Mouse (Mus musculus) cerebellum, adult 9-11 months (tissue): ENCODE results near the gene D630045J12Rik.

Experiments
- DNase-seq: peaks from one replicate; pipeline ENCODE4 v3.0.0; 2022

Gene D630045J12Rik

GRCm38 (mm10) chr6:38253736-38254641, at the start of gene D630045J12Rik:
D630045J12Rik (minus strand) TSS chr6:38254009.
- DNase-seq: peak; percentile 75

GRCm38 (mm10) chr6:38298761-38299401, 45.1 kb upstream of the D630045J12Rik start, which contains the start of gene Zc3hav1l:
Zc3hav1l (minus strand) TSS chr6:38299259.
- peak; percentile 79 for DNase-seq

DNA sequence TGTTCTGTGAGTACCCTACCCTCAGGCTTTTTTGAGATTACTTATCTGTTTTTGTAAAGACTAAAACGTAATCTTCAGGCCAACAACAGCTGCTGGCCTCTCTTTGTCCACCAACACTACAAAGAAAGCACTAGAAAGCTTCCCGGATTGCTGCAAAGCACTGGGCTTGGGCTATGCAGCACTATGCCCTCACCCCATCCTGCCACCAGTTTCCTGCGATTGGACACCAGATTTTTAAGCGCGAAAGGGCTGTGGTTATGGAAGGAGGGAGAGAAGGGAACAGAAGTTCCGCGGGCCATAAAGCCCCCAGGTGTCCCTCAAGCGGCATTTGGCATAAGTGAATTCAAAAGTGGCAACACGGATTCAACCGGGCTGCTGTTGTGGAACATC, 44.4 kb upstream of the D630045J12Rik start:
- peak; percentile 33 for DNase-seq

DNA sequence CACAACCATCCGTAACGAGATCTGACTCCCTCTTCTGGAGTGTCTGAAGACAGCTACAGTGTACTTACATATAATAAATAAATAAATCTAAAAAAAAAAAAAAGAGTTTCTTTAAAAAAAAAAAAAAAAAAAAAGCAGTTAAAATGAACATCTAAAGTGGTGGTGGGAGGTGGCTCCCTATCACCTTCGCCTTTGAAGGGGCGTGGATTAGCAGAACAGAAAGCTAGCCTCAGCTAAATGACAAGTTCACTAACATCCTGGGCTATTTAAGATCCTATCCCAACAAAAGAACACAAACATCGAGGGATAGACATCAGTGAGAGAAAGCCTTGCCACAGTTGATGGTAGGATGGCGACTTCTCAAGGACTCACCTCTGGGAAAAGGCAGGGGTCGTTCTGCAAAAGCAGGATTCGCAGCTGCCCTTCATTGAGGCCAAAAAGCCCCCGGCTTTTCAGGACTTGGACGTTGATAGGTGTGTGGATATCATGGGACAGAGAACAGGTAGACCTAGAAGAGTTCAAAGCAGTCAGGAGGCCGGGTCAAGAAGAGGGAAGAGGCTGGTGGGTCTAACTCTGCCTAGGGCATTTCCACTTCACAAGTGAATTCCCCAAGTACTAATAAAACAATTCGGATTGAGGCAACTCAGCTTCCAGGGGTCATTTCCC, 43.9 kb upstream of the D630045J12Rik start:
- DNase-seq: no peak

DNA sequence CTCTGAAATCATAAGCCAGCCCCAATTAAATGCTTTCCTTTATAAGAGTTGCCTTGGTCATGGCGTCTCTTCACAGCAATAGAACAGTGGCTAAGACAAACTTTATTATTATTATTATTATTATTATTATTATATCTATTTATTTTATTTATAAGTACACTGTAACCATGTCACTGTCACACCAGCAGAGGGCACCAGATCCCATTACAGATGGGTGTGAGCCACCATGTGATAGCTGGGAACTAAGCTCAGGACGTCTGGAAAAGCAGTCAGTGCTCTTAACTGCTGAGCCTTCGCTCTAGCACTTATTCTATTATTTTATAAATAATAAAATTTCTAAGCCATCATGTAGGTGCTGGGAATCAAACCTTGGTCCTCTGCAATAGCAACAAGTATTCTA, 39.9 kb upstream of the D630045J12Rik start:
- no peak for DNase-seq

DNA sequence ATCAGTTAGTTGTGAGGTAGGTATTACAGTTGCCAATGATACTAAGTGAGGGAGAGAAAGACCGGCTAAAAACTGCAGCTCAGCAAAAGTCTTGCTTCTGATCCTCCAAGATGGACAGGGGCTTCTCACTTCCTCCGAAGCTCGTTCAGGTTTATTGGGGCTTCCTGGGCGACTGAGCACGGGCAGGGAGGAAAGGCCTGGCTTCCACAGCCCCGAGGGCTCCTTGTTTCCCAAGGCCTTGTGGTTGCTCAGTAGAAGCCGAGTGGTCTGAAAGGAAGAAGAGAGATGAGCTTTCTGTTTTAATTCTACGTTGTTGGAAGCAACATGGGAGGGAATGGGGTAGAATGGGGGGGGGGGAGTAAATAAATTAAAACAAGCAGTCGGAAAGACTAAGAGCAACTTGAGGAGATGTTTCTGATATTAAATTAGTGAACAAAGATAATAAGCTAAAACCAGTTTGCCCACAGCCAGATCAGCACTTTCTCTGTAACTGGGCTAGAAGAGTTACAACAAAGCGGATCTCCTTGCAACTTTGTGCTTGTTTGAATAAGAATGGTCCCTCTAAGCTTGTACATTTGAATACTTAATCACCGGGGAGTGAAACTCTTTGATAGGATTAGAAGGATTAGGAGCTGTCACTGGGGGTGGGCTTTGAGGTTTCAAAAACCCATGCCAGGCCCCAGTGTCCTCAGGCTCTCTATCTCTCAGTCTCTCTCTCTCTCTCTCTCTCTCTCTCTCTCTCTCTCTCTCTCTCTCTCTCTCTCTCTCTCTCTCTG, 39.2 kb upstream of the D630045J12Rik start:
- DNase-seq: no peak

DNA sequence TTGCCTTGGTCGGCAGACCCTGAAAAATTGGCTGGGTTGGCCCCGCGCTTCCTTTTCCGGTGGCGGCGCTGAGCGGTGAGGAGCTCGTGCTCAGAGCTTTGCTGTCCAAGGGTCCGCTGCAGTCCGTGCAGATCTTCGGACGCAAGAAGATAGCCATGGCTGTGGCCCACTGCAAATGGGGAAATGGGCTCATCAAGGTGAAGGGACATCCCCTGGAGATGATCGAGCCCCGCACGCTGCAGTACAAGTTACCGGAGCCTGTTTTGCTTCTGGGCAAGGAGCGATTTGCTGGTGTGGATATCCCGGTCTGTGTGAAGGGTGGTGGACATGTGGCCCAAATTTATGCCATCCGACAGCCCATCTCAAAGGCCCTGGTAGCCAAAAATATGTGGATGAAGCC, 30.6 kb upstream of the D630045J12Rik start:
- DNase-seq: no peak

DNA sequence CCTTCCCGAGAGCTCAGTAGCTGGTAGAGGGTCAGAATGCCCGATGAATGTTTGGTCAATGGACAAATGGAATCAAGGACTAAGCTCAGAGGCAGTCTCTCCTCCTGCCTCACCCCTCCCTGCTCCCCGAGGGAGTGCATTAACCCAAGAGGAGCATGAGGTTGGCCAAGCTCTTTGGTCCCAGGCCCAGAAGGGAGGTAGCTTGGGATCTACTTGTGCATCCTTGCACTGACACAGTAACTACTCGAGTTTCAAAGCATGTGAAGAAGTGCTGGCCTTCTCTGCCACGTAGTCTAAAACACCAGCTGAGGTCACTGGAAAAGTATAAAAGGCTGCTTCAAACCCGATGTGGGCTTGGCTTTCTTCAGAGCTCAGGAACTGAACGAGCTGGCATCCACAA, 10.7 kb upstream of the D630045J12Rik start:
- no peak for DNase-seq

- no peak for DNase-seq
These were observed 9.8 kb upstream of the D630045J12Rik start for GRCm38 (mm10) chr6:38263393-38264159.

DNA sequence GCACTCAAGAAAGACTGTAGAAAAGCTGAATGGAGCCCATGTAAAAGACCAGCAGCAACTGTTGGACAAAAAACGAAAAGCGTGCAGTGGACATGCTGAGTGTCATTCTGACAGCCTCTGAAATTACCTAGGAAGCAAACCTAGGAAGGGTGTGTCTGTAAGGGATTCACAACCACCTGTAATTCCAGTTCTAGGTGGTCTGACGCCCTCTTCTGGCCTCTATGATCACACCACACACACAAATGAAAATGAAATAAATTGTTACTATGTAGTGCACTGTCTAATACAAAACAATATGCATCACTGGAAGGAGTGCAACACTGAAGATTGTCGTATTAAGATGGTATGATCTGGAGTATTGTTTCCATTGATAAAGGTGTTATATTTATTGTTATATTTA, 8.1 kb upstream of the D630045J12Rik start:
- no peak for DNase-seq

DNA sequence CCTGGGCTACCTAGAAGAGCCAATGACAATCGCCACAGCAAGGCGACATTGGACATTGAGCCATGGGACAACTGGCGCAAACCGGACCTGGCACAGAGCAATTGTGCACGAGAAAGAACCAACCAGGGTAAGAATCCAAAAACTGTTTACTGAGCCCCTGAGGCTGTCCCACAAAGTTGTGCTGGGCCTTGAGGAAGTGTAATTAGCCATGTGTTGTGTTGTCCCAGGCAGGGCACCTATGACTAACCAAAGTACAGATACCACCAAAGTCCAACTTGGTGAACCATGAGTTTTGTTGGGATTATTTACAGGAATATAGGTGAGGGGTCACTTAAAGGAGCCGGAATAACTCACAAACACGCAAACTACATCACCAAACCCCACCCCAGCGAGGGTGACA, 3.7 kb upstream of the D630045J12Rik start:
- DNase-seq: no peak

DNA sequence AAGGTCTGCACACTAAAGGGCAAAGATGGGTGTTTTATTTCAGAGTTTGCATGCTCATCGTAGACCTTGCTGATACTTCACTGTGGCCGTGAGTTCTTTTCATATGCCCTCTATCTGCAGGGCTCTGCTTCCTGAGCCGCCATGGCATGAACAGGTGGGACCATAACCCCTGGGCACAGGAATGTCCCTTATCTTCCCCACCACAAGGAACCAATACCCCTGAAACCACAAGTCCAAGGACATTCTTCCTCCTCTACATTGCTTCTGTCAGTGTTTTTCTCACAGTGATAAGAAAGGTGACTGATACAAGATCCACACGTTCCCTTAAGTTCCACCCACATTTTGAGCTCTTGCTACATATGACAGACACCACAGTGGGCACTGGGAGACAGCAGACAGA, 3.0 kb upstream of the D630045J12Rik start:
- no peak for DNase-seq

DNA sequence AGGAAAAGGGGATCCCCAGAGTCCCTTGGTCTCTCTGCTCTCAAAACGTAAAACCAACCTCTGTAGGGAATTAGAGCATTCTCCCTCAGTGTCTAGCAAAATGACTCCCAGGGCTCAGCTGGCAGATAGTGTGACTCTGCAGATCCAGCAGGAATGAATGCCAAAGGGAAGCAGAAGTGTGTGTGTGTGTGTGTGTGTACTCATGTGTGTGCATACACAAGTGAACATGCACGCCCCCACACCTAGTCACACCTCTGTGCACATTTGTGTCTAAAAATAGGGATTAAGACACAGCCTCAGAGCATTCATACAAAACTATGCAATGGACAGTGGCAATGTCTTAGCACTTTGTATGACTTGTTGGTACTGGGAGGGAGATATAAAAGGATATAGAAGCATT, 2.0 kb upstream of the D630045J12Rik start:
- no peak for DNase-seq

DNA sequence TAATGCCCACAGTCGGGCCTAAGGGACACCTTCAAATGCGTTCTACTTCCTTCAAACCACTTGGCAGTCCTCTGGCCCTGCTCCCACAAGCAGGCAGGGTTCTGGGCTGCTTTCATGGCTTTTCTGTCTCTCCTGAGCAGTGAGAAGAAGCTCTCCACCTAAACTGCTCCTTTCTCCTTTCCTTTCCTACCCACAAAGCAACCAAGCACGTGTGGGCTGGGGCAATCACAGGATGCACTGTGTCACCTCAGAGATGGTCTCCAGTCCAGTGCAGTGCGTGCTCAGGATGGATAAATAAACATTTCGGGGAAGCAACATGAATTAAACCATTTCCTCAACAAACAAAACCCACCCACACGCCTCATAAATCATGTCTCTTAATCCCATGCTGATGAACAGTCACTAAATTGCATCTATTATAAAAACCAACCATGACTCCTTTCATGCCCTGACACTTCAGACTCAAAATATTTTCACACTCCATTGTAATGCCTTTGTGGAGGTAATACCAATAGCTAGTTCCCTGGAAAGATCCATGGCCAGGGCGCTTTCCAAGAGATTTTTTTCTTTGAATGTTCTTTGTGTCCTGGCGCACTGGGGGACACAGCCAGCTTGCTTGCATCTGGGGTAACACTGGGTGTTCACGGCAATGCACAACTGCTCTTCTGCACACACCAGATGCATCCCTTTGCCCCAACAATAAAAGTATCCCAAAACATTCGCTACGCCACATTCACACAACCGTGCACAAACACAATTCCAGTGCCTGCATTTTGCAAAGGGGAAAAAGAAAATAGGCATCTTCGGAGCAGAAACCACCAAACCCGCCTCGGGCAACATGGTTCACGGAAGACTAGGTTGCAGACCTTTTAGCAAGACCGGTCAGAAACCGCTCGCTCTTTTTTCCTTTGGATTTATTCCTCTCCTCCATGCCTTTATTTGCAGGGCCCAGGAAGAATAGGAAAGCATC, 758 bp downstream of the D630045J12Rik start:
- DNase-seq: no peak

DNA sequence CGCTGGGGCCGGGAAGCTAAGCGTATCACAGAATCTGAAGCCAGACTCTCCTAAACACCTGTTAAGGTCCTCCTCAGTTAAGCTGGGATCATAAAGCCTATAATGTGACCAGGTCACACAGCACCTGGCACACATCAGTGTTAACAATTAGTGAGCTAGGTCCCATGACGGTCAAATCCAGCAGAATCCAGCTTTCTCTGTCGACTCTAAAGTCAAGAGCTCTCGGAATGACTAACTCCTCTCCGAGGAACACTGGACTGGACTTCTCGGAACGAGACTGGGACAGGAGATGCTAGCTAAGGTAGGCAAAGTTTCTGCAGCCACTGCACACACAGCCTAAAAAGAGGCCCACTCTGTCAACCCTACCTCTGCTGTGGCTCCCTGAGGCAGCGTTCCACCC, 1.7 kb downstream of the D630045J12Rik start:
- no peak for DNase-seq

- peak; percentile 61 for DNase-seq
These were observed 2.3 kb downstream of the D630045J12Rik start for GRCm38 (mm10) chr6:38251464-38251863.

DNA sequence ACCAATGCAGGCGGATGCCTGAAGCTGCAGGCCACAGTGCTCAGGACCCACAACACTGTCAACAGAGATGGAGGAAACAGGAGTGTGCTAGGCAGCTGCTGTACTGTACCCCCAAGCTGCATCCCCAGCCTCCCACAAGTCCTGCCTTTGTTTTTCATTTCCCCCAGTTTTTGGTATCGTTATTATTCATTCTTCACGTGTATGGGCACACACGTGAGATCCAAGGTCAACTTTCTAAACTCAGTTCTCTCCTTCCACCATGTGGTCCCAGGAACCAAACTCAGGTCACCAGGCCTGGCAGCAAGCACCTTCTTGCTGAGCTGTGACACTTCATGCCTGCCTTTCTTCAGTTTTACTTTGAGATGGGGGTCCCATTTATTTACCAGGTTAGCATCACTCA, 6.4 kb downstream of the D630045J12Rik start:
- no peak for DNase-seq

DNA sequence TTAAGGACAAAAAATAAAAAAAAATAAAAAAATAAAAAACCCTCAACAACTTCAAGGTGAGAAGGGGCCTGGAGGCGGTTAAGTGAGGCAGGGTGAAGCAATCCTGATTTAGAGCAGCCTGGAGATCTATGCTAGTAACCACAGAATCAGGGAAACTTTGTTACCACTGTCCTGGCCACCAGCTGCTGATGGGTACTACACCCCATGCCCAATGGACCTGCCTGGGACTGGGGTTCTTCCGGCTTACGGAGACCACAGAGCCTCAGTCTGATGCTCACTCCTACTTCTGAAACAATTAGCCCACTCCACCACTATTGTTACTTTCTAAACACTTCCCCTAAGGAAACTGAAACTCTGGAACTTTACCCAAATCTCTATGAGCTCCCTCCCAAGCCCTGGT, 9.0 kb downstream of the D630045J12Rik start:
- DNase-seq: no peak

- no peak for DNase-seq
These were observed 9.6 kb downstream of the D630045J12Rik start for GRCm38 (mm10) chr6:38244167-38244566.

GRCm38 (mm10) chr6:38242833-38243232, 11.0 kb downstream of the D630045J12Rik start:
- no peak for DNase-seq
